Comparison of ENCODE assay signal across 13 mouse cellular contexts in the genomic region with DNA sequence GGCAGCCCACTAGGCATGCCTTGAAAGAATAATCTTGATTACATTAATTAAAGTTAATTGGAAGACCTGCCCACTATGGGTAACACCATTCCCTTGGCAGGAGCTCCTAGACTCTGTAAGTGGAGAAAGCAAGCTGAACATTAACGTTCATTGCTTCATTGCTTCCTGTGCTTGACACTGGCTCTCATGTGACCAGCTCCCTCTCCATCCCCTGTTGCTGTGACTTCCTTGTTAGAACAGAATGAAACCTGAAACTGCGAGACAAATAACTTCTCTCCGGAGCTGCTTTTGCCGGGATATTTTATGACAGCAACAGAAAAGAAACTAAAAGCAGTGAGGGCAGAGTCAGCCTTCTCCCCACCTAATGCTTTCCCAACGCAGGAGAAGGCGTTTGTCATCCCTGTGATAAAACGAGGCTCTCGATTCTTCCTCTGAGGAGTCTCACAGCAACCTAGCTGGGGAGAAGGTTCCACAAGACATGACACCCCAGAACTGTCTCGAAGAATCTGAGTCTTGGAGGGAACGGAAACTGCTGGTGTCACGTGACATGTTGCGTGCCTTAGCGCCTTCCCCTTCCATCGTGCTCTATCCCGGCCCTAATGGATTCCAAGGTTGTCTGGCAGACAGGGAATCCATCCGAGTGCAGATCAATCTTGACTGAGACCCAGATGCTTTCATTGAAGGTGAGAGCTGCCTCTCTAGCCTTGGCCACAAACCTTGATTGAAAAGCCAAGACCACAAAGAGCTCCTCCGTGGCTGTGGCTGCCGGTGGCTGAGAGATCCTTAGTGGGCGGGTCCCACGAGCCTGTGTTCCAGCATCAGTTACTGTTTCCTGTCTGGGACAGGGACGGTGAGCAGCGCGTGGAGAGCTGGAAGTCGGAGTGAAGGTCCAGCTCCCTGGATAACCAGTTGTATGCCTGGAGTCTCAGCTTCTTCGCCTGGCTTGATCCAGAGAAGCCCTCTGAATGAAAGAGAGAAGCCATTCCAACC. TPM values are rescaled to one million over a fixed set of nuclear protein-coding genes. Genes with fewer than 3 reads are reported as not detected.
DNase-seq lines count a peak whose midpoint lies in the region; ATAC-seq and TF ChIP-seq lines count a peak whose summit lies in the region.
"Had no signal": no experiment of that assay in that cellular context is flagged by ENCODE, and none has a peak within 500 bp of the region (broad histone marks: within the 10 kb centered on the region; RNA-seq: fewer than 3 reads in every experiment).

No protein-coding gene starts in this region.

- ATAC-seq in heart, embryonic 12.5 days (ENCODE audit: insufficient number of reproducible peaks, low FRiP score): no peak
- no peak for ATAC-seq in limb, embryonic 15.5 days (ENCODE audit: insufficient number of reproducible peaks, low FRiP score, low TSS enrichment, low read depth)
- no peak for ATAC-seq in hindbrain, embryonic 16.5 days

- H3K36me3 ChIP-seq in heart, adult 2 months (ENCODE audit: control insufficient read depth, insufficient read depth, low read length): no peaks in the 10 kb centered on the region; the same call in 1 of the 2 replicates
- H3K36me3 ChIP-seq in heart, embryonic 12.5 days: peaks cover 5% of the 10 kb centered on the region
- no peaks in the 10 kb centered on the region for H3K36me3 ChIP-seq in testis, adult 2 months (ENCODE audit: control insufficient read depth, insufficient read depth, low read length)
- peaks cover 3% of the 10 kb centered on the region for H3K36me3 ChIP-seq in limb, embryonic 15.5 days
- no peaks in the 10 kb centered on the region for H3K36me3 ChIP-seq in hindbrain, embryonic 16.5 days (ENCODE audit: control insufficient read depth, insufficient read depth, low read length)

- H3K9me3 ChIP-seq in heart, embryonic 12.5 days (replicated peaks): no peaks in the 10 kb centered on the region
- H3K9me3 ChIP-seq in limb, embryonic 15.5 days: no peaks in the 10 kb centered on the region
- H3K9me3 ChIP-seq in hindbrain, embryonic 16.5 days (ENCODE audit: control insufficient read depth, low read length): no peaks in the 10 kb centered on the region
- H3K9me3 ChIP-seq: hindbrain, embryonic 10.5 days had no signal

- intact Hi-C loops in heart, adult 2 months (cut with DNase I): loop anchor here (5.0 kb wide), 1 partner anchor 113 kb away; no protein-coding TSS in a partner anchor

- no peak overlapping the region for H3K4me3 ChIP-seq in heart, adult 2 months
- no peak overlapping the region for H3K4me3 ChIP-seq in heart, embryonic 12.5 days
- peak overlapping the region; percentile 74 for H3K4me3 ChIP-seq in testis, adult 2 months (ENCODE audit: control insufficient read depth, low read depth, low read length)
- H3K4me3 ChIP-seq in limb, embryonic 15.5 days: no peak overlapping the region
- no peak overlapping the region for H3K4me3 ChIP-seq in hindbrain, embryonic 16.5 days (ENCODE audit: low read length)
- H3K4me3 ChIP-seq in cerebellum, adult 2 months (replicated peaks; ENCODE audit: insufficient read depth, low read depth, low read length): no peak overlapping the region
- H3K4me3 ChIP-seq: hindbrain, embryonic 10.5 days had no signal

- peak overlapping the region; percentile 34; the same call in 1 of the 2 replicates for H3K27ac ChIP-seq in heart, adult 2 months
- no peak overlapping the region for H3K27ac ChIP-seq in heart, embryonic 12.5 days (ENCODE audit: poor library complexity, severe bottlenecking)
- H3K27ac ChIP-seq in testis, adult 2 months (ENCODE audit: control insufficient read depth, insufficient read depth, low read depth, low read length): peak overlapping the region; percentile 77
- peak overlapping the region; percentile 28; the same call in 1 of the 2 replicates for H3K27ac ChIP-seq in limb, embryonic 15.5 days
- no peak overlapping the region for H3K27ac ChIP-seq in hindbrain, embryonic 16.5 days (ENCODE audit: low read depth, low read length)
- no peak overlapping the region for H3K27ac ChIP-seq in cerebellum, adult 2 months (ENCODE audit: insufficient read depth, low read length)
- H3K27ac ChIP-seq: hindbrain, embryonic 10.5 days had no signal

- no peak overlapping the region for H3K4me2 ChIP-seq in heart, embryonic 12.5 days
- H3K4me2 ChIP-seq in limb, embryonic 15.5 days: no peak overlapping the region
- H3K4me2 ChIP-seq in hindbrain, embryonic 16.5 days (ENCODE audit: low read length): no peak overlapping the region

- H3K79me2 ChIP-seq in heart, adult 2 months (replicated peaks; ENCODE audit: control insufficient read depth, insufficient read depth, low read length): no peaks in the 10 kb centered on the region

- no peak for TF ChIP-seq CTCF in heart, adult 2 months (IDR thresholded peaks at IDR 0.05)
- no peak for TF ChIP-seq CTCF in testis, adult 2 months (IDR thresholded peaks at IDR 0.05; ENCODE audit: control insufficient read depth, insufficient read depth, insufficient replicate concordance, low read depth, low read length)
- no peak for TF ChIP-seq CTCF in cerebellum, adult 2 months (IDR thresholded peaks at IDR 0.05; ENCODE audit: borderline replicate concordance, insufficient read depth, low read depth, low read length)

- H3K4me1 ChIP-seq in heart, adult 2 months (ENCODE audit: control insufficient read depth, insufficient read depth, low read length): peaks cover 13% of the 10 kb centered on the region
- H3K4me1 ChIP-seq in heart, embryonic 12.5 days (replicated peaks): peaks cover 22% of the 10 kb centered on the region
- peaks cover 30% of the 10 kb centered on the region for H3K4me1 ChIP-seq in testis, adult 2 months (ENCODE audit: control insufficient read depth, insufficient read depth, low read length)
- peaks cover 23% of the 10 kb centered on the region for H3K4me1 ChIP-seq in limb, embryonic 15.5 days
- H3K4me1 ChIP-seq in hindbrain, embryonic 16.5 days (ENCODE audit: control insufficient read depth, insufficient read depth, low read depth, low read length): peaks cover 18% of the 10 kb centered on the region
- peaks cover 12% of the 10 kb centered on the region for H3K4me1 ChIP-seq in cerebellum, adult 2 months (ENCODE audit: control insufficient read depth, insufficient read depth, low read length)

- H3K9ac ChIP-seq in heart, adult 2 months (ENCODE audit: low read depth, low read length): no peak overlapping the region
- H3K9ac ChIP-seq in heart, embryonic 12.5 days: no peak overlapping the region
- H3K9ac ChIP-seq in limb, embryonic 15.5 days: no peak overlapping the region
- H3K9ac ChIP-seq in hindbrain, embryonic 16.5 days (ENCODE audit: low read depth, low read length): no peak overlapping the region

- TF ChIP-seq EP300 in heart, adult 2 months (IDR thresholded peaks at IDR 0.05; ENCODE audit: insufficient read depth, low read depth, low read length): no peak

- no peak for TF ChIP-seq POLR2A in heart, adult 2 months (IDR thresholded peaks at IDR 0.05; ENCODE audit: insufficient read depth, low read depth, low read length)
- no peak; the same call in 1 of the 2 replicates for TF ChIP-seq POLR2A in testis, adult 2 months (IDR thresholded peaks at IDR 0.05; ENCODE audit: control insufficient read depth, low read depth, low read length)
- no peak for TF ChIP-seq POLR2A in cerebellum, adult 2 months (IDR thresholded peaks at IDR 0.05; ENCODE audit: borderline replicate concordance, insufficient read depth, low read length)

- DNase-seq in heart, adult 2 months: no peak
- DNase-seq in testis, postnatal 10 days (ENCODE audit: low spot score): no peak
- no peak for DNase-seq in cerebellum, adult 2 months
- DNase-seq in layer of hippocampus, adult 9-11 months: no peak
- DNase-seq: gastrocnemius, postnatal 10 days; left cerebral cortex, postnatal 4 days; right cerebral cortex, postnatal 25 days; thymus, postnatal 4 days had no signal

- H3K27me3 ChIP-seq in heart, adult 2 months (ENCODE audit: control insufficient read depth, insufficient read depth, low read length): no peaks in the 10 kb centered on the region
- no peaks in the 10 kb centered on the region for H3K27me3 ChIP-seq in heart, embryonic 12.5 days (replicated peaks)
- H3K27me3 ChIP-seq in testis, adult 2 months (ENCODE audit: control insufficient read depth, insufficient read depth, low read length): no peaks in the 10 kb centered on the region
- H3K27me3 ChIP-seq in limb, embryonic 15.5 days: no peaks in the 10 kb centered on the region
- H3K27me3 ChIP-seq in hindbrain, embryonic 16.5 days (replicated peaks; ENCODE audit: control insufficient read depth, insufficient read depth, low read length): no peaks in the 10 kb centered on the region
- no peaks in the 10 kb centered on the region for H3K27me3 ChIP-seq in cerebellum, adult 2 months (ENCODE audit: control insufficient read depth, insufficient read depth, low read length)

- 74% methylated on average over 25 of the region's 25 CpGs for WGBS in heart, adult 2 months
- WGBS in heart, embryonic 12.5 days: 76% methylated on average over 25 of the region's 25 CpGs
- 71% methylated on average over 25 of the region's 25 CpGs for WGBS in limb, embryonic 15.5 days
- 86% methylated on average over 25 of the region's 25 CpGs for WGBS in hindbrain, embryonic 16.5 days
- 88% methylated on average over 25 of the region's 25 CpGs for WGBS in cerebellum, adult 2 months

RNA-seq across cellular contexts. Expression of gene Cdt1, which starts 3.2 kb away (rescaled TPM):
- 1 to 10 TPM; 2.0 to 2.7 TPM for total RNA-seq in heart, adult 2 months (2021)
- 3.2 and 3.5 TPM in 2 replicates for polyA plus RNA-seq in heart, adult 2 months (2012; rRNA removed)
- polyA plus RNA-seq in heart, embryonic 12.5 days (2016; fragmentation: Nextera tagmentation; extraction: Ambion mirVana): 36.9 and 38.9 TPM in 2 replicates
- polyA plus RNA-seq in testis, adult 2 months (2012; rRNA removed): 4.5 and 5.0 TPM in 2 replicates
- polyA plus RNA-seq in limb, embryonic 15.5 days (2015; fragmentation: Nextera tagmentation; extraction: Ambion mirVana): 31.8 and 36.1 TPM in 2 replicates
- 8.0 and 11.4 TPM in 2 replicates for polyA plus RNA-seq in hindbrain, embryonic 16.5 days (2015; fragmentation: Nextera tagmentation; extraction: Ambion mirVana)
- polyA plus RNA-seq in cerebellum, adult 2 months (2012; rRNA removed): 7.6 and 8.8 TPM in 2 replicates

RNA-seq across cellular contexts. Expression of gene Aprt, which starts 12.1 kb away (rescaled TPM):
- 10 to 100 TPM; 36.6 to 38.5 TPM for total RNA-seq in heart, adult 2 months (2021)
- 42.1 and 45.1 TPM in 2 replicates for polyA plus RNA-seq in heart, adult 2 months (2012; rRNA removed)
- 209 and 232 TPM in 2 replicates for polyA plus RNA-seq in heart, embryonic 12.5 days (2016; fragmentation: Nextera tagmentation; extraction: Ambion mirVana)
- polyA plus RNA-seq in testis, adult 2 months (2012; rRNA removed): 267 and 294 TPM in 2 replicates
- polyA plus RNA-seq in limb, embryonic 15.5 days (2015; fragmentation: Nextera tagmentation; extraction: Ambion mirVana): 268 and 295 TPM in 2 replicates
- 202 and 203 TPM in 2 replicates for polyA plus RNA-seq in hindbrain, embryonic 16.5 days (2015; fragmentation: Nextera tagmentation; extraction: Ambion mirVana)
- polyA plus RNA-seq in cerebellum, adult 2 months (2012; rRNA removed): 52.9 and 57.4 TPM in 2 replicates

RNA-seq across cellular contexts. Expression of gene Piezo1, which starts 13.5 kb away (rescaled TPM):
- total RNA-seq in heart, adult 2 months (2021): 10 to 100 TPM; 14.0 to 14.8 TPM
- polyA plus RNA-seq in heart, adult 2 months (2012; rRNA removed): 48.5 and 55.5 TPM in 2 replicates
- polyA plus RNA-seq in heart, embryonic 12.5 days (2016; fragmentation: Nextera tagmentation; extraction: Ambion mirVana): 25.5 and 27.8 TPM in 2 replicates
- 6.8 and 9.1 TPM in 2 replicates for polyA plus RNA-seq in testis, adult 2 months (2012; rRNA removed)
- 17.5 and 23.3 TPM in 2 replicates for polyA plus RNA-seq in limb, embryonic 15.5 days (2015; fragmentation: Nextera tagmentation; extraction: Ambion mirVana)
- 1.7 and 3.5 TPM in 2 replicates for polyA plus RNA-seq in hindbrain, embryonic 16.5 days (2015; fragmentation: Nextera tagmentation; extraction: Ambion mirVana)
- 4.2 and 4.5 TPM in 2 replicates for polyA plus RNA-seq in cerebellum, adult 2 months (2012; rRNA removed)

RNA-seq across cellular contexts. Expression of gene Galns, which starts 46.6 kb away (rescaled TPM):
- total RNA-seq in heart, adult 2 months (2021): 1 to 10 TPM; 3.1 to 3.2 TPM
- 4.9 and 5.0 TPM in 2 replicates for polyA plus RNA-seq in heart, adult 2 months (2012; rRNA removed)
- 12.7 and 13.5 TPM in 2 replicates for polyA plus RNA-seq in heart, embryonic 12.5 days (2016; fragmentation: Nextera tagmentation; extraction: Ambion mirVana)
- polyA plus RNA-seq in testis, adult 2 months (2012; rRNA removed): 5.9 TPM in 2 replicates
- polyA plus RNA-seq in limb, embryonic 15.5 days (2015; fragmentation: Nextera tagmentation; extraction: Ambion mirVana): 12.0 and 16.6 TPM in 2 replicates
- 8.7 TPM in 2 replicates for polyA plus RNA-seq in hindbrain, embryonic 16.5 days (2015; fragmentation: Nextera tagmentation; extraction: Ambion mirVana)
- polyA plus RNA-seq in cerebellum, adult 2 months (2012; rRNA removed): 8.5 and 8.7 TPM in 2 replicates

RNA-seq across cellular contexts. Expression of gene Trappc2l, which starts 46.8 kb away (rescaled TPM):
- 10 to 100 TPM; 58.6 to 65.4 TPM for total RNA-seq in heart, adult 2 months (2021)
- 161 and 207 TPM in 2 replicates for polyA plus RNA-seq in heart, adult 2 months (2012; rRNA removed)
- 45.1 and 45.8 TPM in 2 replicates for polyA plus RNA-seq in heart, embryonic 12.5 days (2016; fragmentation: Nextera tagmentation; extraction: Ambion mirVana)
- polyA plus RNA-seq in testis, adult 2 months (2012; rRNA removed): 100 and 102 TPM in 2 replicates
- 48.9 and 60.1 TPM in 2 replicates for polyA plus RNA-seq in limb, embryonic 15.5 days (2015; fragmentation: Nextera tagmentation; extraction: Ambion mirVana)
- 109 and 110 TPM in 2 replicates for polyA plus RNA-seq in hindbrain, embryonic 16.5 days (2015; fragmentation: Nextera tagmentation; extraction: Ambion mirVana)
- polyA plus RNA-seq in cerebellum, adult 2 months (2012; rRNA removed): 199 and 206 TPM in 2 replicates

Comparison
In these comparisons a context has a peak if more than half of its experiments do, and no peak if none do; other contexts are left out.
1. H3K27ac ChIP-seq: peak in heart, adult 2 months (single experiment), testis, adult 2 months (single experiment) and limb, embryonic 15.5 days (single experiment); none in heart, embryonic 12.5 days (single experiment), hindbrain, embryonic 16.5 days (single experiment) and cerebellum, adult 2 months (single experiment).